Mouse (Mus musculus) heart, postnatal 4 days (tissue): ENCODE data around the gene Lmo7. TPM values are rescaled to one million over a fixed set of nuclear protein-coding genes. Genes with fewer than 3 reads are reported as not detected.

Experiments used
- DNase-seq: peaks from one replicate; pipeline ENCODE4 v3.0.0; 2021
- total RNA-seq, 2 experiments: library from RNA; stranded (reverse); gene quantifications; 2 replicates each; pipeline ENCODE4 v1.2.3; 2021

The Lmo7 gene
- total RNA-seq, 2 experiments from 2014 or later: 490 to 502 TPM

DNA sequence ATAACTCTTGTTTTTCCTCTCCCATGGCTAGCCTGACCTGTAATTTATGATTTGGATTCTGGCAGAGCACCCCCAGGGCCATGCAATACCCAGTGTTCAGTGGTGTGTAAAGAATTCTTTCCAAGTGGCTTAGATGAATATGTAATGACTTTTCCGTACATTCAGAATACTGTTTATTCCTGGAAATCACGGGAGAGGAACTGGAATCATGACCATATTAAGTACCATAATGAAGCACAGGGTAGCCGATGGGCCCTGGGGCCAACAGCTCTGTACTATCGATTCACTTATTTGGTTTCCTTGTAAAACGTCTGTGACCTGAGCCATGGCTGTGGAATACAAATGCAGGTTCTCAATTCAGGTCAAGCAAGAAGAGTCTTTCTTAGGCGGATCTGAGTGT is 221.3 kb downstream of the Lmo7 start:
- no peak for DNase-seq

DNA sequence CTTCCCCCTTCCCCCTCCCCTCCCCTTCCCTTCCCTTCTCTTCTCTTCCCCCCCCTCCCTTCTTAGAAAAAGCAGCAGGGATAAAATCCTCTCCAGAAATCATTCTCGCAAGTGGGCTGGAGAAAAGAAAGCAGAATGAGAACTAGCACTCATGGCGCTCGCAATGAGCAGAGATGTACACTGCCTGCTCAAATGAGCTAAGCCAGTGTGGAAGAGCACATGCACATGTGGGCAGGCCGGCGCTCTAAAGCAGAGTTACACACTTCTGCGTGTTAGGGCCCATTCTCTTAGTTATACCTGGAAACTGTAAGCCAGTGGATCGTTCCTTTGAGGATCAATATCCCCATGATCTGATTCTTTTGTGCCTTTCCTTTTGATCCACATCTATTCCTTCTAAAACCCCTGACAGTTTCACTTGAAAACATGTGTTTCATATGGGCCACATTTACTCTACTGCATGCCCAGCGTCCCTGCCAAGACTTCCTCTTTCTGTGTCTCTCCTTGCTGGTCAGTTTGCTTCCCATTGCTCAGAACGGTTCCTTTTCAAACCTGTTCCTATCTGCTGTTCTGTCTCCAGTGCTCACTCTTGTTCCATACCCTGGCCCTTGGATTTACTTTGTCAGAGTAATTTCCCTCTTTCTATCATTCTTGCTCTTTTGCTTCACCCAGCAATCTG is 224.2 kb downstream of the Lmo7 start:
- DNase-seq: no peak

DNA sequence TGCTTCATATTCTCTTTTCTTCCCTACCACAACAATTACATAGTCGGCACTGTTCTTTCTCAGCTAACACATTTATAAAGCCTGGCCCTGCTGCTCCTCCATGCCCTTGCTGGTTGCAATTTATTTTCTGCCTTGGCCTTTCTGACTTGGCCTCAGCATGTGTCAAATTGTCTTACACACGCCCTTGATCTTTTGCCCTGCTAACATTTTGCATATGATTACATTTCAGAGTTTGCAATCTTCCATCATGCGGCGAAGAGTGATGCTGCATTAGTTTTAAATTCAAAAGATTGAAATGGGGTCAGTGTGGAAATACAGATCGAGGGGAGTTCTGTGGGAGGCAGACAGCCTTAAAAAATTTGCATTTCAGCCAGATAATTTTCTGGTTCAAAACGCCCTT is 234.6 kb downstream of the Lmo7 start:
- DNase-seq: no peak

DNA sequence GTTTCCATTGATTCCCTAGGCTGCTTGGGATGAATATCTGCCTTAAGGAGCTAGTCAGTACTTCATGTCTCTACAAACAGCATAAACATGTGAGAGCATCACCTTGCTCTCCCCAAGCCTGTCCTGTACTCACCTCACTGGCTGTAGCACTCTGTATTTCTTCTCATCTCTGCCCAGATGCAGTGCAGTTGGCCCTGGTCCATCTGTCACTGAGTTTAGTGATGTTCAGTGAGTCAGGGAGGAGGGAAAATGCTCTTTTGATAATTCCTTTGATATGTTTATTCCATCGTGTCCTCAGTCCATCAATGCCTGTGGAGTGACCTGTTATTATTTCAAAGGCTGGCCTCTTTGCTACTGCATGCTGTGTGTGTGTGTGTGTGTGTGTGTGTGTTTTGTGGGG is 235.2 kb downstream of the Lmo7 start:
- no peak for DNase-seq

DNA sequence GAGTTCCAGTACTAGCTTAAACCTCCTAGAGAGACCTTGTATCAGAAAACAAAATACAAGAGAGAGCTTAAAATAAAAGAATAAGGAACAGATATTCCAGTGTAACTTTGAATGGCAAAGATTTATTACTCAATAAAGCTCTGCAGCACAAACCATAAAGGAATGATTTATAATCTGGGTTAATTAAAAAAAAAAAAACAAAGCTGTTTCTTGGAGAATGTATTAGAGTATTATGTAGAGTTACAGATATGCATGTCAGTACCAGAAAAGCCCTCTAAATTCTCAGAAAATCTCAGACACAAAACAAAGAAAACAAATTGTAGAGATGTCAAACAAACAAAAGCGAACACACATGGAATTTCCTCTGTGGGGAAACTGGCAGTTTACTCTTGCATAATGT is 243.0 kb downstream of the Lmo7 start:
- DNase-seq: no peak

DNA sequence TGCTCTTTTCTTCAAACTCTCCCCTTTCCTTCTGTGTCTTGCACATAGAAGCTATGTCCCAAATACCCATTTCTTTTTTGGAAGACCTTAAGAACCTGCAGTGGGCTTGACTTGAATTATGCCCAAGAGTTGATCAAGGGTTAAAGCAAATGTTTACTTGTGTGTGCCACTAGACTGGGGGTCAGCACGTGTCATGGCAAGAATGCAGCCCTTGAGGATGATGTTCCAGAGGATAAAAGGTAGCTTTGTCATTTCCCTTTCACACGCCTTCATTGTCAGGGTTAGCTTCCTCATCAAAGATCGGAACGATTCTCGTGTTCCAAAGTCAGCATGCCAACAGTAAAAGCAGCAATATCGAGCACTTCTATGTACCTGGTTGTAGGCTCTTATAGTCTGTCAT is 243.4 kb downstream of the Lmo7 start:
- no peak for DNase-seq

DNA sequence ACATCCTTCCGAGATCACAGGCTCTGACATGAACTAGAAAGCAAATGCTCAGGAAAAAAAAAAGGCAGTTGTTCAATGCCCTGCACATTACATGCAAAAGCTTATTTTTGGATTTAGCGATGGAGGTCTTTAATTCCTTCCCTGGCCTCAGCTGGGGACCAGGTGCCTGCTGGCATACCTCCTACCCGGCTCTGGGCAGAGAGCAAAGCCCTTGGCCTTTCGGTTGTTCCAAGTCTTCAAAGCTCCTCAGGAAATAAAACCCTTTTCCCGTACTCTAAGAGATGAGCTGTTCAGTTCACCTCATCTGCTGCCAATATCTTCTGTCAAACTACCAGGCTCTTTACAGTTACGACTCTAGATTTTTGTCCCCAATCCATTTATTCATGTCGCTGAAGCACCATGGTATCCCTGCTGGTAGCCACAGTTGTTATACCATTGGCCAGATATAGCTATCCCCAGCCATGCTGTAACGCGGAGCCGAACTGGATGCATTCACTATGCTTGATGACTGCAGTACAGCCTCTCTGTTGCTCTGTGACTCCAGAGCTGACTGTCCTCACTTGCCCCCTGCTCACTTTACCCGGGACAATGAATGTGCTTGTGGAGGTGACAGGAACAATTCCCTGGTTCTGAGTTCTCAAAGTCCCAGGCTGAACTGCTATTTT is 246.4 kb downstream of the Lmo7 start:
- no peak for DNase-seq

Other genes starting within 250 kb of the Lmo7 start
- gene Tbc1d4, start 120.8 kb upstream of the Lmo7 start, total RNA-seq: 10 to 100 TPM; 36.8 to 39.9 TPM
- gene Commd6, start 89.3 kb upstream of the Lmo7 start, total RNA-seq: 10 to 100 TPM; 35.0 to 37.7 TPM
- 10 to 100 TPM; 33.9 to 35.3 TPM for gene Uchl3, start 76.0 kb upstream of the Lmo7 start, total RNA-seq
- 1 to 10 TPM; 1.7 TPM for gene Gm9922, start 143 bp upstream of the Lmo7 start, total RNA-seq